Mouse (Mus musculus) embryonic facial prominence, embryonic 15.5 days (tissue): ENCODE data around the gene Ctc1. TPM values are rescaled to one million over a fixed set of nuclear protein-coding genes. Genes with fewer than 3 reads are reported as not detected.
"Not testable (repeated sequence)": the region's sequence is repeated elsewhere in the genome, so short reads cannot be mapped to it uniquely, and the experiment has no call there.

Experiments
- ATAC-seq: fragments of 200-750 bp; cut with Nextera tagmentation; 2 replicates; pipeline ENCODE4 v1.8.0; 2017; ENCODE audit warnings: low read depth, moderate TSS enrichment; ENCODE audit not compliant: insufficient number of reproducible peaks, low FRiP score, low TSS enrichment
- H3K27ac ChIP-seq: fragments of 300-500 bp; sonication (generic); replicated peaks from 2 replicates; pipeline ENCODE4 v1.5.1; 2015; ENCODE audit warnings: mild to moderate bottlenecking, inconsistent platforms
- H3K27me3 ChIP-seq: fragments of 300-500 bp; sonication (generic); 2 replicates; pipeline ENCODE4 v1.6.1; 2015; ENCODE audit warnings: inconsistent platforms
- H3K36me3 ChIP-seq: fragments of 300-500 bp; sonication (generic); 2 replicates; pipeline ENCODE4 v1.6.1; 2015; ENCODE audit warnings: mild to moderate bottlenecking, inconsistent platforms
- H3K4me1 ChIP-seq: fragments of 300-500 bp; sonication (generic); 2 replicates; pipeline ENCODE4 v1.6.1; 2015; ENCODE audit warnings: inconsistent platforms
- H3K4me2 ChIP-seq: fragments of 300-500 bp; sonication (generic); replicated peaks from 2 replicates; pipeline ENCODE4 v1.6.1; 2015; ENCODE audit warnings: mild to moderate bottlenecking, inconsistent platforms
- H3K4me3 ChIP-seq: fragments of 300-500 bp; sonication (generic); replicated peaks from 2 replicates; pipeline ENCODE4 v1.5.1; 2015; ENCODE audit warnings: mild to moderate bottlenecking, inconsistent platforms
- H3K9ac ChIP-seq: fragments of 300-500 bp; sonication (generic); 2 replicates; pipeline ENCODE4 v1.6.1; 2015; ENCODE audit warnings: inconsistent platforms
- H3K9me3 ChIP-seq: fragments of 300-500 bp; sonication (generic); replicated peaks from 2 replicates; pipeline ENCODE4 v1.6.1; 2016; ENCODE audit warnings: inconsistent platforms
- WGBS: fragments of 180-500 bp; shearing (Covaris S2); methylation state at CpG from one replicate; pipeline ENCODE4 v1.1.7; 2015; 5-methylcytosine and 5-hydroxymethylcytosine counted together
- polyA plus RNA-seq: library from polyadenylated mRNA; unstranded; fragments of >200 nt; fragmentation: Nextera tagmentation; extraction: Ambion mirVana; gene quantifications from 2 replicates; pipeline ENCODE4 v1.2.1, GENCODE M21; 2015

Ctc1 gene
- 43.7 and 53.5 TPM in 2 replicates for polyA plus RNA-seq

DNA sequence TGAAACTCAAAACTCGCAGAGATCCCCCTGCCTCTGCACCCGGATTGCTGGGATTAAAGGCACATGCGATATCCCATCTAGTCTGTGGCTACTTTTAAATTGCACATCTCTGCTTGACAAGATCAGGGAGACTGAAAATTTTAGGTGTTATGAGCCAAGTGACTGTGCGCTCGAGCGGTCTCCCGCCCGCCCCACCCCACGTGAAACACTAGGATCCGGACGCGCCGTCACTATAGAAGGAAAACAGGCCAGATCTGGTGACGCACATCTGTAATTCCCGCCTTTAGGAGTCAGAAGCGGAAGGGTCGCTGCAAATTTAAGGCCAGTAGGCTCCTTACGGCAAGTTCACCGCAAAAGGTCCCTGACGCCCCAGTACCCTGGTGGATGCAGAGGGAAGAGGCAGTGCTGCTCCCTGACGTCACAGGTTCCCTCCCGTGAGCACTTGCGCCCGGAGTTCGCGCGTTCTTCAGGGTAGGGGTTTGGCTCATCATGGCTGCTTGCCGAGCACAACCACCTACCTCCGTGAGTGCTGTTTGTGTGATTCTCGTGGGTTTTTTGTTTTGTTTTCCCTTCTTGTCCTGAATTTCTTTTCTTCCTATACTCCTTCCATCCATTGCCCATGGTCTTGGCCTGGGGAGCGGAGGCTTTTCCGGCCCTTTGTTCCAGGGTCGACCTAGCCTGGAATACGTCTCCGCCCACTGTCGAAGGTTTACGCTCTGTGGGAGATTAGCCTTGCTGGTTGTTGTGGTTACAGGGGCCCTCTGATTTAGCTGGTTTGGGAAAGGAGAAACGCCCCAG lies at the start of gene Ctc1:
Ctc1 (plus strand) TSS at position 268 of the 798 bp plus-strand sequence.
- Histone ChIP-seq H3K4me2 (peak within 1 kb of the TSS; percentile 55), H3K27me3 (no peaks in the 10 kb centered on the region), H3K4me1 (peaks cover 22% of the 10 kb centered on the region), H3K4me3 (peak within 1 kb of the TSS; percentile 69), H3K9me3 (no peaks in the 10 kb centered on the region), H3K27ac (peak within 1 kb of the TSS; percentile 96), H3K9ac (peak within 1 kb of the TSS; percentile 52), H3K36me3 (no peaks in the 10 kb centered on the region)
- ATAC-seq, result peak; percentile 93
- 2% methylated on average over 38 of the region's 38 CpGs for WGBS

DNA sequence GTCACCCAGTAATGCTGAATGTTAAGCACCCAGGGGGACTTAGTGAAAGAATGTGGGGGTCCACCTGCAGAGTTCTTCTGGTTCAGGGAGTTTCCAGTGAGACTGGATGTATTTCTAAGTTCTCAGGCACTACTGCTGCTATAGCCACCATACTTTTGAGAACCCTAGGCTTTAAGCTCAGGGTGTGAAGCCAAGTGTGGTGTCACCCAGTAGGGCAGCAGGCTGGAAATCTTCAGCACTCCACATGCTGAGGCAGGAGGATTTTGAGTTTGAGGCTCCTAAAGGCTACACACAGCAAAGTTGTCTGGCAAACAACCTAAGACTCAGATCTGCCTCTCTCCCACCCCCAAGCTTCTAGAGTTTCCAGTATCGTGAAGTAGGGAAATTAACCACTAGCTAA lies 49.2 kb upstream of the Ctc1 start:
- Histone ChIP-seq H3K4me1 (peaks cover 15% of the 10 kb centered on the region), H3K9ac (no peak overlapping the region), H3K4me3 (no peak overlapping the region), H3K36me3 (no peaks in the 10 kb centered on the region), H3K9me3 (no peaks in the 10 kb centered on the region), H3K27ac (no peak overlapping the region), H3K27me3 (no peaks in the 10 kb centered on the region), H3K4me2 (no peak overlapping the region)
- no peak for ATAC-seq
- 3% methylated on average over 1 of the region's 1 CpGs for WGBS

DNA sequence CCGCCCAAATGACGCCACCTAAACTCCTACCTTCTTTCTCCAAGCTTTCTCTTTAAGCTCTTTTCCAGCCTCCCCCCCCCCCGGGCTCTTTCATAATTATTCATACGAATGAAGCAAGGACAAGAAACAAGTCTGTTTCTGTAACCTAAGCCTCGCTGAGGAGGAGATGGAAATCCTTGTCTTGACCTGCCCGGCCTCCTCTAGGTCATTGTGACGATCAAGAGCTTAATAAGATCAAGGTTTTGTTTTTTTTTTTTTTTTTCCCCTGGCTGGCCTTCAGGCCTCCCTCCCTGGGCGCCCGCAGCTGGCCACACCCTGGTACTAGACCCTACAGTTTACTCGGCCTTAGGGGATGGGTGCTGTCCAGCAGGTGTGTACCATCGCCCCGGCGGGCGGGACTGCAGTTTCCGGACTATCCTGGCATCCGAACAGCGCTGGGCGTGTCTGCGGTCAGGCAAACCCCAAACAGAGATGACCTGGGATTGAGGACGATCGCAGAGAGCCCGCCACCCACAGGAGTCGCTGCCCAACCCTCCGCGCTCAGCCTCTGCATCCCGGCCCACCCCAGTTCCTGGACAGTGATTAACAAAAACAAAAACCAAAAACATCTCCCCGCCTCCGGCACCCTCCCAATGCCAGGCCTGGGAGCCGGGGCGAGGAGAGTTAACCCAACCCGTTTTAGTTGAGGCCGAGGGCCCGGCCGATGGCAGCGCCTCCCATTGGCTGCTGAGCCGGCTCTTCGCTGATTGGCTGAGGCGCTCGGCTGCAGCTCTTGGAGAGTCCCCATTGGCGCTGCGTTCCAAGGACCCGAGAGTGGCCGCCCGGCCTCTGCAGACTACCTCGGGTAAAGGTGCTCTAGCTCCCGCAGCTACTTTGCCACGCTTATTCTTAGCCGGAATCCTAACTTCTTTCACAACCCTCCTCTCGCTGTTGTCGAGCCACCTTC lies 48.1 kb upstream of the Ctc1 start, which contains the start of gene Slc25a35:
Slc25a35 (plus strand) TSS at position 795 of the 946 bp plus-strand sequence.
- H3K9ac ChIP-seq, result peak within 1 kb of the TSS; percentile 42
- no peaks in the 10 kb centered on the region for H3K9me3 ChIP-seq
- peak within 1 kb of the TSS; percentile 18; the same call in 1 of the 2 replicates for H3K27ac ChIP-seq
- under 1% methylated on average over 50 of the region's 50 CpGs for WGBS
- H3K4me1 ChIP-seq, result peaks cover 16% of the 10 kb centered on the region
- H3K27me3 ChIP-seq, result no peaks in the 10 kb centered on the region
- H3K36me3 ChIP-seq, result no peaks in the 10 kb centered on the region
- peak within 1 kb of the TSS; percentile 53 for H3K4me3 ChIP-seq
- H3K4me2 ChIP-seq, result peak within 1 kb of the TSS; percentile 91
- peak; percentile 94 for ATAC-seq

- Histone ChIP-seq H3K4me1 (peaks cover 23% of the 10 kb centered on the region), H3K27me3 (no peaks in the 10 kb centered on the region), H3K36me3 (no peaks in the 10 kb centered on the region), H3K27ac (no peak overlapping the region), H3K9me3 (no peaks in the 10 kb centered on the region), H3K4me2 (peak overlapping the region; percentile 91), H3K9ac (no peak overlapping the region), H3K4me3 (peak overlapping the region; percentile 53)
- 80% methylated on average over 11 of the region's 11 CpGs for WGBS
- no peak for ATAC-seq
Observed at GRCm38 (mm10) chr11:68968752-68969151, 47.0 kb upstream of the Ctc1 start.

DNA sequence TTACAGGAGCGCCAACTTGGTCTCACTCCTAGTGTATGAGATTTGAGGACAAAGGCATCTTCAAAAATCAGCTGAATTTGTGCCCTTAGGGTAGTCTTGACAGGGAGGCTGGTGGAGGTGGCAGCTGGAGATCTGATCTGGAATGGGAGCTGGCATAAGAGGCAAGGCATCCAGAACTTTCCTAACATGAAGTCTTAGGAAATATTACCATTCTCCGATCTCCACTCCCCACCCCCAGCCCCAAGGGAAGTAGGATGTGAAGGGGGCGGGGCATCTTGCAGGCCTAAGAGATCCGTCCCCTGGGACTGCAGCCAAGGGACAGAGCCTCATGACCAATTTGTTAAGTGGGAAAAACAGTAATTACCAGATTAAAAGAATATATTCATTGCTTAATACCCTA lies 45.5 kb upstream of the Ctc1 start:
- no peak for ATAC-seq
- no peak overlapping the region for H3K4me2 ChIP-seq
- H3K9me3 ChIP-seq, result no peaks in the 10 kb centered on the region
- no peaks in the 10 kb centered on the region for H3K27me3 ChIP-seq
- 62% methylated on average over 4 of the region's 4 CpGs for WGBS
- H3K4me3 ChIP-seq, result no peak overlapping the region
- no peak overlapping the region for H3K27ac ChIP-seq
- H3K9ac ChIP-seq, result no peak overlapping the region
- peaks cover 27% of the 10 kb centered on the region for H3K4me1 ChIP-seq
- no peaks in the 10 kb centered on the region for H3K36me3 ChIP-seq

GRCm38 (mm10) chr11:68973250-68974058 lies 42.3 kb upstream of the Ctc1 start:
- not testable (repeated sequence) for H3K36me3 ChIP-seq
- peak overlapping the region; percentile 33 for H3K9ac ChIP-seq

GRCm38 (mm10) chr11:68974059-68974450 lies 41.7 kb upstream of the Ctc1 start:
- Histone ChIP-seq H3K27ac (no peak overlapping the region), H3K27me3 (no peaks in the 10 kb centered on the region), H3K4me3 (peak overlapping the region; percentile 51), H3K36me3 (no peaks in the 10 kb centered on the region), H3K4me2 (peak overlapping the region; percentile 72), H3K9me3 (no peaks in the 10 kb centered on the region), H3K4me1 (peaks cover 12% of the 10 kb centered on the region), H3K9ac (no peak overlapping the region)
- ATAC-seq, result no peak
- 28% methylated on average over 6 of the region's 6 CpGs for WGBS

More at GRCm38 (mm10) chr11:68973250-68974058, 42.3 kb upstream of the Ctc1 start:
- peak overlapping the region; percentile 72 for H3K4me2 ChIP-seq
- H3K27me3 ChIP-seq, H3K27ac ChIP-seq, H3K9me3 ChIP-seq: not testable (repeated sequence)
- peak; percentile 87 for ATAC-seq
- peaks cover 18% of the 10 kb centered on the region for H3K4me1 ChIP-seq
- 1% methylated on average over 38 of the region's 38 CpGs for WGBS
- H3K4me3 ChIP-seq, result peak overlapping the region; percentile 51

GRCm38 (mm10) chr11:68975085-68975484 lies 40.6 kb upstream of the Ctc1 start, which contains the start of gene Rangrf:
TSS of gene Rangrf (minus strand) at chr11:68975185.
- ATAC-seq, result no peak
- 76% methylated on average over 7 of the region's 7 CpGs for WGBS
- H3K4me1 ChIP-seq, result peaks cover 12% of the 10 kb centered on the region
- H3K4me3 ChIP-seq, result peak within 1 kb of the TSS; percentile 51
- no peak within 1 kb of the TSS for H3K27ac ChIP-seq
- no peaks in the 10 kb centered on the region for H3K36me3 ChIP-seq
- H3K4me2 ChIP-seq, result peak within 1 kb of the TSS; percentile 72
- no peaks in the 10 kb centered on the region for H3K27me3 ChIP-seq
- H3K9ac ChIP-seq, result no peak within 1 kb of the TSS
- H3K9me3 ChIP-seq, result no peaks in the 10 kb centered on the region

DNA sequence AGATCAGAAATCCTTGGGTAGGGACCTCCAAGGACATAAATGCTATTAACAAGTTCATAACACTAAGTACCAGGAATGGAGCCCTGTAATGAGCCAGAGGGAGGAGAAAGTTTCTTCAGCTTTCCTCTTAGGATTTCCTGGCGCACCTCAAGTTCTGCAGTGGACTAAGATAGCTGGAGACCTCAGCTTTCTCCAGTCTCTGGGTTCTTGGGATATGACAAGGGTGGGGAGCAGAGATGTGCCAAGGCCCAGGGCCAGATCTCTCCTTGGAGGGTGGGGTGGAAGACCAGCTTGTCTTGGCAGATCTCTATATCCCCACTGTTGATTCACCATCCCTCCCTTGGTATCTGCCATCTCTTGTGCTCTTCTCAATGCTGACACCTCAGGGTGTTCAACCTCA lies 40.1 kb upstream of the Ctc1 start:
- WGBS, result 84% methylated on average over 1 of the region's 1 CpGs
- no peaks in the 10 kb centered on the region for H3K36me3 ChIP-seq
- H3K4me1 ChIP-seq, result peaks cover 12% of the 10 kb centered on the region
- ATAC-seq, result no peak
- no peak overlapping the region for H3K4me2 ChIP-seq
- no peaks in the 10 kb centered on the region for H3K27me3 ChIP-seq
- no peak overlapping the region for H3K4me3 ChIP-seq
- no peak overlapping the region for H3K27ac ChIP-seq
- H3K9me3 ChIP-seq, result no peaks in the 10 kb centered on the region
- H3K9ac ChIP-seq, result no peak overlapping the region

- Histone ChIP-seq H3K27ac (no peak overlapping the region), H3K4me2 (no peak overlapping the region)
- 48% methylated on average over 5 of the region's 5 CpGs for WGBS
Observed at GRCm38 (mm10) chr11:68979320-68979733, 36.4 kb upstream of the Ctc1 start.

More at GRCm38 (mm10) chr11:68979320-68979733, 36.4 kb upstream of the Ctc1 start:
- Histone ChIP-seq H3K4me3 (no peak overlapping the region), H3K9ac (no peak overlapping the region), H3K9me3 (no peaks in the 10 kb centered on the region), H3K27me3 (no peaks in the 10 kb centered on the region), H3K36me3 (no peaks in the 10 kb centered on the region), H3K4me1 (no peaks in the 10 kb centered on the region)
- no peak for ATAC-seq
